18 mouse cellular contexts compared by ENCODE assay signal in the genomic region with DNA sequence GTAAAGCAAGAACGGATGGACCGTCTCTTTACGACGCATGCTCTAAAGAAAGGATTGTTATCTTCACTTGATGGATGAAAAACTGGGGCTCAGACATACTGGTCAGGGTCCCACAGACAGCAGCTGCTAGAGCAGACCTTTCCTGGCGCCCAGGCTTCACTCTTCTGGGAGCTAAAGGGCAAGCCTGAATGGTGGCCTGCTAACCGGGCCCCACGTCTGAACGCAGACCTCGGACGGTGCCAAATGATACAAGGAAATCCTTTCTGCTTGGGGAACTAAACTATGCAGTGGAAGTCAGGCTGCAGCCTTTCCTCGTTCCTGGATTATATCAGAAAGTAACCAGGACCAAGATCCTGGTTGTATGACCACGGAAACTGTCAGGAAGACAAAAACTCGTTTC.
A peak's percentile ranks its signal among the peaks of the same experiment; 100 is the strongest.
DNase-seq lines count a peak whose midpoint lies in the region; ATAC-seq and TF ChIP-seq lines count a peak whose summit lies in the region.
"Had no signal": no experiment of that assay in that cellular context is flagged by ENCODE, and none has a peak within 500 bp of the region (broad histone marks: within the 10 kb centered on the region; RNA-seq: fewer than 3 reads in every experiment).

No protein-coding gene starts in this region.

- no peaks in the 10 kb centered on the region for H3K9me3 ChIP-seq in heart, embryonic 15.5 days (replicated peaks)
- H3K9me3 ChIP-seq in lung, embryonic 14.5 days (ENCODE audit: low read depth, low read length): no peaks in the 10 kb centered on the region
- H3K9me3 ChIP-seq in lung, postnatal 0 days (ENCODE audit: low read length): no peaks in the 10 kb centered on the region
- H3K9me3 ChIP-seq in limb, embryonic 12.5 days: no peaks in the 10 kb centered on the region
- H3K9me3 ChIP-seq: embryonic facial prominence, embryonic 12.5 days; megakaryocyte, embryonic 14.5 days had no signal

- intact Hi-C loops in heart, postnatal 36 days (cut with DNase I): no loop called here

- H3K36me3 ChIP-seq in heart, embryonic 15.5 days: no peaks in the 10 kb centered on the region
- no peaks in the 10 kb centered on the region for H3K36me3 ChIP-seq in lung, embryonic 14.5 days (ENCODE audit: insufficient read depth)
- H3K36me3 ChIP-seq in lung, postnatal 0 days (ENCODE audit: insufficient read depth, low read length): no peaks in the 10 kb centered on the region
- no peaks in the 10 kb centered on the region for H3K36me3 ChIP-seq in limb, embryonic 12.5 days
- H3K36me3 ChIP-seq: embryonic facial prominence, embryonic 12.5 days had no signal

- H3K27me3 ChIP-seq in heart, embryonic 15.5 days: no peaks in the 10 kb centered on the region
- no peaks in the 10 kb centered on the region for H3K27me3 ChIP-seq in lung, embryonic 14.5 days (ENCODE audit: insufficient read depth, low read length)
- no peaks in the 10 kb centered on the region for H3K27me3 ChIP-seq in lung, postnatal 0 days (replicated peaks; ENCODE audit: insufficient read depth, low read length)
- no peaks in the 10 kb centered on the region for H3K27me3 ChIP-seq in limb, embryonic 12.5 days
- H3K27me3 ChIP-seq: embryonic facial prominence, embryonic 12.5 days; megakaryocyte, embryonic 14.5 days; Patski had no signal

- no peak for DNase-seq in heart, postnatal 36 days
- DNase-seq in lung, embryonic 14.5 days: peak; percentile 20
- no peak for DNase-seq in lung, postnatal 0 days (ENCODE audit: low spot score)
- peak; percentile 25 to 56 for DNase-seq in lung, postnatal 4 days
- DNase-seq in frontal cortex, postnatal 10 days (ENCODE audit: low spot score in 2 of 2): no peak
- DNase-seq: adrenal gland, postnatal 14 days; cerebellum, adult 18-20 months; layer of hippocampus, adult 9-11 months; retina, postnatal 1 day; thymus, adult 18-20 months had no signal

- ATAC-seq in heart, embryonic 15.5 days (replicated peaks; ENCODE audit: insufficient number of reproducible peaks, insufficient read depth, low FRiP score, low read depth): no peak; the same call in 1 of the 2 replicates
- ATAC-seq in lung, embryonic 14.5 days (ENCODE audit: insufficient read depth): no peak
- no peak for ATAC-seq in lung, postnatal 0 days
- ATAC-seq in limb, embryonic 12.5 days (ENCODE audit: insufficient number of reproducible peaks, insufficient read depth, low FRiP score, low TSS enrichment, low read depth): no peak
- ATAC-seq: activated CD4-positive, CD25-positive, alpha-beta regulatory T cell, adult 4 months; hindbrain, postnatal 0 days; midbrain, embryonic 16.5 days; Patski had no signal

- H3K4me1 ChIP-seq in heart, embryonic 15.5 days (replicated peaks): 0 out of 2 replicates have a peak, but pooled peaks cover 3% of the 10 kb centered on the region
- H3K4me1 ChIP-seq in lung, embryonic 14.5 days (ENCODE audit: insufficient read depth): no peaks in the 10 kb centered on the region; the same call in 1 of the 2 replicates
- H3K4me1 ChIP-seq in lung, postnatal 0 days (ENCODE audit: insufficient read depth, low read depth, low read length): peaks cover 5% of the 10 kb centered on the region; the same call in 1 of the 2 replicates
- peaks cover 14% of the 10 kb centered on the region for H3K4me1 ChIP-seq in limb, embryonic 12.5 days (replicated peaks)
- H3K4me1 ChIP-seq: embryonic facial prominence, embryonic 12.5 days; megakaryocyte, embryonic 14.5 days had no signal

- 65% methylated on average over 13 of the region's 13 CpGs for WGBS in heart, embryonic 15.5 days
- 58% methylated on average over 13 of the region's 13 CpGs for WGBS in lung, embryonic 14.5 days
- WGBS in lung, postnatal 0 days: 63% methylated on average over 13 of the region's 13 CpGs
- WGBS in limb, embryonic 12.5 days: 70% methylated on average over 13 of the region's 13 CpGs

- peak overlapping the region; percentile 35 for H3K27ac ChIP-seq in heart, embryonic 15.5 days
- no peak overlapping the region for H3K27ac ChIP-seq in lung, embryonic 14.5 days (ENCODE audit: low read depth)
- no peak overlapping the region for H3K27ac ChIP-seq in lung, postnatal 0 days (ENCODE audit: low read length)
- peak overlapping the region; percentile 62; the same call in 1 of the 2 replicates for H3K27ac ChIP-seq in limb, embryonic 12.5 days
- H3K27ac ChIP-seq: embryonic facial prominence, embryonic 12.5 days; hindbrain, postnatal 0 days had no signal

- no peak for TF ChIP-seq CTCF in lung, embryonic 14.5 days (IDR thresholded peaks at IDR 0.05; ENCODE audit: low read depth)
- no peak for TF ChIP-seq CTCF in lung, postnatal 0 days (IDR thresholded peaks at IDR 0.05)

- H3K9ac ChIP-seq in heart, embryonic 15.5 days: no peak overlapping the region
- H3K9ac ChIP-seq in lung, embryonic 14.5 days: no peak overlapping the region
- H3K9ac ChIP-seq in lung, postnatal 0 days (replicated peaks; ENCODE audit: low read depth): no peak overlapping the region
- H3K9ac ChIP-seq in limb, embryonic 12.5 days (replicated peaks): no peak overlapping the region
- H3K9ac ChIP-seq: embryonic facial prominence, embryonic 12.5 days had no signal

- H3K4me2 ChIP-seq in heart, embryonic 15.5 days: no peak overlapping the region
- no peak overlapping the region for H3K4me2 ChIP-seq in lung, embryonic 14.5 days
- no peak overlapping the region for H3K4me2 ChIP-seq in lung, postnatal 0 days (replicated peaks; ENCODE audit: low read depth, low read length)
- no peak overlapping the region for H3K4me2 ChIP-seq in limb, embryonic 12.5 days
- H3K4me2 ChIP-seq: embryonic facial prominence, embryonic 12.5 days had no signal

- H3K4me3 ChIP-seq in heart, embryonic 15.5 days: no peak overlapping the region
- H3K4me3 ChIP-seq in lung, embryonic 14.5 days (ENCODE audit: low read depth, low read length): no peak overlapping the region
- H3K4me3 ChIP-seq in lung, postnatal 0 days (ENCODE audit: low read depth, low read length): no peak overlapping the region
- no peak overlapping the region for H3K4me3 ChIP-seq in limb, embryonic 12.5 days (replicated peaks)
- H3K4me3 ChIP-seq: embryonic facial prominence, embryonic 12.5 days; megakaryocyte, embryonic 14.5 days had no signal

- no peak for TF ChIP-seq EP300 in lung, postnatal 0 days (IDR thresholded peaks at IDR 0.05)

Comparison
In these comparisons a context has a peak if more than half of its experiments do, and no peak if none do; other contexts are left out.
1. DNase-seq: peak in lung, embryonic 14.5 days (single experiment) and lung, postnatal 4 days (2 of 2); none in heart, postnatal 36 days (0 of 2), lung, postnatal 0 days (single experiment) and frontal cortex, postnatal 10 days (0 of 2).
2. H3K27ac ChIP-seq: peak in heart, embryonic 15.5 days (single experiment) and limb, embryonic 12.5 days (single experiment); none in lung, embryonic 14.5 days (single experiment) and lung, postnatal 0 days (single experiment).